Mouse (Mus musculus): ENCODE measurements at regions not wholly inside any gene's neighbourhood (a gene's known extent, or its start where the extent isn't known, plus 50 kb on each side); places are given as distances from the start of the nearest gene placed in this dataset.

- TF ChIP-seq CTCF (IDR thresholded peaks at IDR 0.05; ENCODE audit: low read depth) (no peak), EP300 (optimal IDR thresholded peaks at IDR 0.05) (no peak)
Measured at GRCm38 (mm10) chr12:27143310-27143709, 199.1 kb downstream of the Sox11 start.
